Mouse (Mus musculus): ENCODE results near the gene Ank.

- TF ChIP-seq CTCF (conservative IDR thresholded peaks at IDR 0.05; ENCODE audit: low read length): no peak
- no peak for TF ChIP-seq POU5F1 (IDR thresholded peaks at IDR 0.05; ENCODE audit: borderline replicate concordance, low read length)
Observed at GRCm38 (mm10) chr15:27477630-27478029, 11.2 kb downstream of the Ank start.

Measured in E14TG2a.4 (cell line).